Mouse (Mus musculus): Measurements from ENCODE around the gene Il12rb1. TPM values are rescaled to one million over a fixed set of nuclear protein-coding genes. Genes with fewer than 3 reads are reported as not detected.

The Il12rb1 gene
- under 1 TPM; 0.30 to 0.48 TPM for polyA plus RNA-seq (2012; fragmentation: generic; extraction: Trizol)

DNA sequence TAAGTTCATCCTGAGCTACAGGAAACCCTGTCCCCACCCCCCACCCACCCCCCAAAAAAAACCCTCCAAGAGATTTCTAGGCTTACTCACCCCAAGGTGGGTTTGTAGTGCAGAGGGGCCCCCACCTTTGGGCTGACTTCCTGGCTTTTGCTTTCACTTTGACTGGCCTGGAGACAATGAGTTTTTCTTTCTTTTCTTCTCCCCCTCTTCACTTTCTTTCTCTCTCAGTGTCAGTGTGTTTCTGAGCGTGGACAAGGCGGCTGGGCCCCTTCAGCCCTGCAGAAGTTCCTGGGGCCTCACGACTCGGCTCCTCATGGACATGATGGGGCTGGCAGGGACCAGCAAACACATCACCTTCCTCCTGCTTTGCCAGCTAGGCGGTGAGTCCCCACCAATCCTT lies at the start of gene Il12rb1:
Gene Il12rb1 (plus strand): TSS at position 211 of the 400 bp plus-strand sequence.

DNA sequence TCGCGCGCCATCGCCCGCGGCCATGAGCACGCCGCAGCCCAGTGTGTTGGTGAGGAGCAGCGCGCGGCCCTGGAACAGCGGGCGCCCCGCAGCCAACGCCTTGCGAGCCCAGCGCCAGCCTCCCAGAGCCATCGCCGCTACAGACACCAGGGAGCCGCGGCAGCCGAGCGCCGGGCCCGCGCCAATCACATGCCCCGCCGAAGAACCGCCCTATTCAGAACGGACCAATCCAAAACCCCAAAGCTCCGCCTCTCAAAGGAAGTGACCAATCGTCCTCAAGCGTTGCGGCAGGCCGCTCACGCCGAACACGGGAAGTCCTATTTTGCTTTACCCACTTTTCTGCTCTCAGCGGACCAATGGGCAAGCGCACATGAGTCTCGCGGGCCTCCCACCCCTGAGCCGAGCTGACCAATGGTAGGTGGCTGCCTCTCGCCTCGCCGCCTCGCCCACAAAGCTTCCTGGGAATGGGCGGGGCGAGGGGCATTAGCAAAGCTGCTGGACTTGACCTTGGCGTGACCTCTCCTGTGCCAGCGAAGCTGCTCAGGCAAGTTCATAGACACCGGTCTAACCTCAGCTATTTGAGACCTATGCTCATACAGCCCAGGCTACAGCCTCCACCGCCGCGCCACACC lies 47.4 kb upstream of the Il12rb1 start, which contains the start of gene Mpv17l2:
Gene Mpv17l2 (minus strand): TSS at position 172 of the 632 bp plus-strand sequence.

DNA sequence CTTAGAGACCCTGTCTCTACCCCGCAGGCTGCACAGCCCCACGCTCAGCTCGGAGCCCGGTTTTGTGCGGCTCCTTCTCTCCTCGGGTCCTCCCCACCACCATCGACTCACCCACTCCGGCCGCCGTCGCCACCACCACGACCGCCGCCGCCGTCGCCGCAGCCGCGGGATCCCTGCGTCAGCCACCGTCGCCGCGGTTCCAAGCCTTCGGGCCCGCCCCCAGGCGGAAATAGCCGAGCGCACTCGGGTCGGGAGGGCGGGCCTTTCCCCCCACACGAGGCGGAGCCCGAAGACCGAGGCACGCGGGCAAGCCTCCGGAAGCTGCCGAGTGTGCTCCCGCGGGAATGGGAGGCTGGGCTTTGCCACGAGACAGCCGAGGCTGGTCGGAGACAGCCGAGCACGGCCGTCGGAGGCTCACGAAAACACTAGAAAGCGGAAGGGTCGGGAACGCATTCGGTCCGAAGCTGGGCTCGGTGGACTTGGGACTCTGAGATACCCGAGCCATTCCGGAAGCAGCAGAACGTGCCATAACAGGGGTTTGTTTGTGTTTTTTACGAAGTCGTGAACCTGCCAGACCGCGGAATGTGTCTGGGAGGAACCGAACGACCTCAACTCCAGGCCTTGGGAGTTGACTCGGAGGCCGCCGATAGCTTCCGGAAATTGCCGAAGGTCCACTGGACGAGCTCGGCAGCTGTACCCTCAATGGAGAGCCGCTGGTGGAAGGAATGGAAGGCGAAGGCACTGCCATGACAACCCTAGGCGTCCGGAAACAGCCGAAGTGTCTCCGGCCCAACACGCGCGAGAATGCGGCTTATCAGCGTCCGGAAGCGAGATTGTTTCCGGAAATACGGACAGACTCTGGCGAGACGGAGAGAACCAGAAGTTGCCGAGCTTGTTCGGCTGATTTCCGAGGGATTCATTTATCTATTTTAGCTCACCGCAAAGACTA lies 31.5 kb upstream of the Il12rb1 start, which contains the start of gene Pik3r2:
Gene Pik3r2 (minus strand): TSS at position 218 of the 949 bp plus-strand sequence.

DNA sequence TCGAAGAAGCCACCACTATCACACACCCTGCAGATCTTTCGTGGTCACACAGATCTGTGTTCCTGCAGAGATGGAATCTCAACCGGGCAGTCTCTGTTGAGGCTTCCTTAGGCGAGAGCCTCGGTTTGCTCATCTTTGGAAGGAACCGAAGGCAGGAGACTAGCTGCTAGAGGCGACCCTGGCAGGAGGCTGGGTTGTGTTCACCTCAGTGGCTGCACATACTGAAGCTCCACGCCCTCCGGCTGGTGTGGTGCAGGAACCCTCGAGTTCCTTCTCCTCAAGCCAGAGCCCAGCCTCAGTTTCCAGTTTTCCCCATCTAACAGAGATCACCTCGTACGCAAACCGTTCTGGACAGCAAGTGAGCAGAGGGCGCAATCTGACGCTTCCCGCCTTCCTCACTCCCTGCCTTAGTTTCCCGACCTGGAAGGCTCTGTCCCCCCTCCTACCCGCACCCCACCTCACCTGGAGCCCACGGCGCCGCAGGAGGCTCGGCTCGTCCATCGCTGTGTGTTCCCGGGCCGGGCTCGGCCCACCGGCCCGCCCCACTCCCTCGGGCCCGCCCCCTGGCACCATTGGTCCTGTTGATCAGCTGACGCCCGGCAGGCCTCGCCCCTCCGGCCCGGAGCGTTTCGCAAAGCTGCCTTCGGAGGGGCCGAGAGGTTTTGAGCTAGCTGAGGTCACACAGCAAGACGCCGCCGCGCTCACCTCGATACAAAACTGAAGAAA lies 3.6 kb upstream of the Il12rb1 start, which contains the start of gene Mast3:
Gene Mast3 (minus strand): TSS at position 574 of the 726 bp plus-strand sequence.

DNA sequence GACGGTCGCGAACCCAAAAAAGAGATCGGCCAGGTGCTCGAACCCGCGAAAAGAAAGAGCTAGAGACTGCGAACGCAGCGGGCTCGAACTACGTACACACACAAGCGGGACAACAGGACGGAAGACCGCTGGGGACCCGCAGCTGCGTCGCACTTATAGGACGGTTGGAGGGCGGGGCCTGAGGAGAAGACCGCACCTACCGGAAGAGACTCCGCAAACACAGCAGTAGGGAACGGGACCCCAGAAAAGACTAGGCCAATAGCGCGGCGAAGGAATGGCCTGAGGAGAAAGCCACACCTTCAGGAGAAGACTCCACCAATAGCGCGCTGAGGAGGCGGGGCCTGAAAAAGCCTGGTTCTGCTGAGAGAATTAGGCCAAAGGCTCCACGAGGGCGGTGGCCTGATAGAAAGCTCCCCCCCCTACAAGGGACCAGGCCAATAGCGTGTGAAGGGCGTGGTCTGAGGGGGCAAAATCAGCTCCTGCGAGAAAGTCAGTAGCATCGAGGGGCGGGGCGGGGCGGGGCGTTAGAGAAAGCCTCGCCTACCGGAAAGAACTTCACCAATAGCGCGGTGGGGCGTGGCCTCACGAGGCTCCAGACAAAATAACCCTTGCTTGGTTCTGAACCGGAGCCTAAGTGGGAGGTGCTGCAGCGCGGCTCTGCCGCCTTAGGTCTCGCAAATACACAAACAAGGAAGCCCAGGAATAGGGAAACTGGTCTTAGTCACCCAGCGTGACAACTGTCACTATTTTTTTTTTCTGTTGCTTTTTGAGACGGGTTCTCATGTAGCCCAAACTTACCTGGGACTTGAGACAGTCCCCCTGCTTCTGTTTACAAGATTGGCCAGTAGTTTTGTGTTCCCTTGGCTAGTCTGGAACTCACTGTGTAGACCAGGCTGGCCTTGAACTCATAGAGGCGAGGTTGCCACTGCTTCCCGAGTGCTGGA lies 31.4 kb downstream of the Il12rb1 start, which contains the start of gene Arrdc2:
Gene Arrdc2 (minus strand): TSS at position 313 of the 944 bp plus-strand sequence.

DNA sequence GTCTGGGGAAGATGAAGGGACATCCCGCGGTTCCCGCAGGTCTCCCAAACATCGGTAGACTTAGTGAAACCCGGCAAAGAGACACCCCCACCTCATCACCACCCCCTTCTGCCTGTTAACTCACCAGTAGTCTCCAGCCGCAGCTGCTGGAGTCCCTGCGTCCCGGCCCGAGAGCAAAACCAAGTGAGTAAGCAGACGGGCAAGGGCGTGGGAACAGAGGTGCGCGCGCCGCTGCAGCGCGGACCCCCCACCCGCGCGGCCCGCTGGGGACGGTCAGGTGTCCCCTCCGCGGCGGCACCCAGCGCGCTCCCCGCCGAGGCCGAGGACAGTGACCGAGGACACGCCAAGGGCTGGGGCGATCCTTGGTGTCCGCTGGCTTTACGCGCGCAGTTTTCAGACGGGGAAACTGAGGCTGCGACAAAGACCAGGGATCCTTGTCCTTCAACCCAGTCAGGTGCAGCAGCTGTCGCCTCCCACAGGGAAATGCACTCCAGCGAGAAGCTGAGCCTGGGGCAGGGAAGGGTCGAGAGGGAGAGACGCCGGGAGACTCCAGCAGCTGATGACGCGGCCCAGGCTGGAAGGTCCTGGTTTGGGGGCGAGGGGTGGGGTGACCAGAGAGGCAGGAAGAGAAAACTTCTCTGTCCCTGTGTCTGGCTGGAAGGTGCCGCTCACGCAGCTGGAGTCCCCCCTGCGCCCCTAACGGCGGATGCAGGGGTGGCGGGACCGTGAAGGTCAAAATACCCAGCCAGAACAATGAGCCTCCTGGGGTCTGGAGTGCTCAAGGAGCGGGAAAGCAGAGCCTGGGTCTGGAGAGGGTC lies 54.8 kb downstream of the Il12rb1 start, which contains the start of gene Kcnn1:
Gene Kcnn1 (minus strand): TSS at position 435 of the 818 bp plus-strand sequence.

Other genes with a start within 250 kb of the Il12rb1 start
- gene Isyna1, start 214.1 kb upstream of the Il12rb1 start, polyA plus RNA-seq (2012; fragmentation: generic; extraction: Trizol): 1 to 10 TPM in 1 of 2 experiments, under 1 TPM in 1; 0.20 to 2.1 TPM
- 100 to 1,000 TPM; 218 to 229 TPM for gene Ssbp4, start 199.6 kb upstream of the Il12rb1 start, polyA plus RNA-seq (2012; fragmentation: generic; extraction: Trizol)
- not detected for gene Lrrc25, start 192.3 kb upstream of the Il12rb1 start, polyA plus RNA-seq (2012; fragmentation: generic; extraction: Trizol)
- under 1 TPM; 0.27 to 0.47 TPM for gene Gdf15, start 176.0 kb upstream of the Il12rb1 start, polyA plus RNA-seq (2012; fragmentation: generic; extraction: Trizol)
- gene Pgpep1, start 148.1 kb upstream of the Il12rb1 start, polyA plus RNA-seq (2012; fragmentation: generic; extraction: Trizol): 10 to 100 TPM; 20.7 to 45.2 TPM
- gene Lsm4, start 135.2 kb upstream of the Il12rb1 start, polyA plus RNA-seq (2012; fragmentation: generic; extraction: Trizol): 100 to 1,000 TPM; 194 to 446 TPM
- gene Jund, start 109.5 kb upstream of the Il12rb1 start, polyA plus RNA-seq (2012; fragmentation: generic; extraction: Trizol): 100 to 1,000 TPM in 1 of 2 experiments, 10 to 100 TPM in 1; 87.4 to 175 TPM
- under 1 TPM; under 0.01 to 0.04 TPM for gene Iqcn, start 105.0 kb upstream of the Il12rb1 start, polyA plus RNA-seq (2012; fragmentation: generic; extraction: Trizol)
- under 1 TPM; 0.04 to 0.15 TPM for gene Gm3336, start 89.9 kb upstream of the Il12rb1 start, polyA plus RNA-seq (2012; fragmentation: generic; extraction: Trizol)
- gene Pde4c, start 84.7 kb upstream of the Il12rb1 start, polyA plus RNA-seq (2012; fragmentation: generic; extraction: Trizol): under 1 TPM; 0.01 to 0.04 TPM
- gene Rab3a, start 53.8 kb upstream of the Il12rb1 start, polyA plus RNA-seq (2012; fragmentation: generic; extraction: Trizol): 10 to 100 TPM in 1 of 2 experiments, 1 to 10 TPM in 1; 7.4 to 25.3 TPM
- 100 to 1,000 TPM in 1 of 2 experiments, 10 to 100 TPM in 1; 80.0 to 154 TPM for gene Mpv17l2, start 47.5 kb upstream of the Il12rb1 start, polyA plus RNA-seq (2012; fragmentation: generic; extraction: Trizol)
- 100 to 1,000 TPM in 1 of 2 experiments, 10 to 100 TPM in 1; 43.0 to 149 TPM for gene Pik3r2, start 31.7 kb upstream of the Il12rb1 start, polyA plus RNA-seq (2012; fragmentation: generic; extraction: Trizol)
- gene Mast3, start 3.4 kb upstream of the Il12rb1 start, polyA plus RNA-seq (2012; fragmentation: generic; extraction: Trizol): 10 to 100 TPM in 1 of 2 experiments, 1 to 10 TPM in 1; 10.0 to 26.6 TPM
- gene Arrdc2, start 31.3 kb downstream of the Il12rb1 start, polyA plus RNA-seq (2012; fragmentation: generic; extraction: Trizol): 10 to 100 TPM in 1 of 2 experiments, 1 to 10 TPM in 1; 1.1 to 13.3 TPM
- 1 to 10 TPM; 1.0 to 8.4 TPM for gene Kcnn1, start 54.8 kb downstream of the Il12rb1 start, polyA plus RNA-seq (2012; fragmentation: generic; extraction: Trizol)
- 100 to 1,000 TPM in 1 of 2 experiments, 10 to 100 TPM in 1; 80.3 to 212 TPM for gene Ccdc124, start 65.5 kb downstream of the Il12rb1 start, polyA plus RNA-seq (2012; fragmentation: generic; extraction: Trizol)
- gene Slc5a5, start 84.3 kb downstream of the Il12rb1 start, polyA plus RNA-seq (2012; fragmentation: generic; extraction: Trizol): under 1 TPM; 0.06 to 0.31 TPM
- over 10,000 TPM in 1 of 2 experiments, 1,000 to 10,000 TPM in 1; 6,240 to 13,562 TPM for gene Rpl18a, start 89.0 kb downstream of the Il12rb1 start, polyA plus RNA-seq (2012; fragmentation: generic; extraction: Trizol)
- 10 to 100 TPM; 34.0 to 47.7 TPM for gene Map1s, start 97.5 kb downstream of the Il12rb1 start, polyA plus RNA-seq (2012; fragmentation: generic; extraction: Trizol)

All from C3H10T1/2 (cell line).